Mouse (Mus musculus) gastrocnemius, postnatal 36 days (tissue): ENCODE measurements around the gene Xxylt1. TPM values are rescaled to one million over a fixed set of nuclear protein-coding genes. Genes with fewer than 3 reads are reported as not detected.

ENCODE experiments used
- DNase-seq, 2 experiments: peaks; one replicate each; pipeline ENCODE4 v3.0.0; 2022
- intact Hi-C: fragments of 180-260 bp; cut with DNase I; formaldehyde crosslinking; loops from one replicate; pipeline ENCODE4 v1.15.1; 2025
- long read RNA-seq, 2 experiments: library from polyadenylated mRNA; stranded (forward); transcript quantifications; one replicate each; pipeline ENCODE4 v2.0.0; 2021
- total RNA-seq, 2 experiments: library from RNA; stranded (reverse); gene quantifications; 2 replicates each; pipeline ENCODE4 v1.2.3; 2021

Xxylt1 gene
- total RNA-seq = 1 to 10 TPM; 2.6 to 2.9 TPM
- long read RNA-seq, experiment 1, partial matches to known transcripts = 0 of 5 reads
- long read RNA-seq, experiment 1, other reads (novel, unspliced or antisense) = 4 of 5 reads
- long read RNA-seq, experiment 2, partial matches to known transcripts = 0 of 1 reads
- long read RNA-seq, experiment 2, other reads (novel, unspliced or antisense) = 0 of 1 reads

DNA sequence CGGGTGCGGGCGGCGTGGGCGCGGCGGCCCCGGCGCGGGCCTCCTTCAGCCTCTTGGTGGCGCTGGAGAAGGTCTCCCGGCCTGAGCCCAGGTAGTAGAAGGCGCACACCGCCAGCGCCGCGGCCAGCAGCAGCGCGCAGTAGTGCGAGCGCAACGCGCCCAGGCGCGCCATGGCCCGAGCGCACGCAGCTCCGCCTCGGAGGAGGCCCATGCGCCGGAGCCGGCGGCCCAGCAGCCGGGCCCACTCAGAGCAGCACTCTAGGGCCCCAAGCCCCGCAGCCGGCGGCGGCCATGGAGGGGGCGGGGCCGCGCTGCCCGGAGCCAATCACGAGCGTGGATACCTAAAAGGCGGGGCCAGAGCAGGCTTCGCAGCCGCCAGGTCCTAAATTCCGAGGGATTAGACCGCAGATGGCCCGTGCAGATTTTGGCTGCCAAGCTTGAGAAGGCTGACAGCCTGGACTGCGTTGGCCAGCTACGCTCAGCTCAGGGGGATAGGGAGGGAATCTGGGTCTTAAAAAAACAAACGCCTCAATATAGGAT, at the start of gene Xxylt1:
Xxylt1 (minus strand) TSS at position 308 of the 540 bp plus-strand sequence.
- intact Hi-C loops = loop anchor here (5.0 kb wide), 1 partner anchor 271 kb away; no protein-coding TSS in a partner anchor
- peak; percentile 91 to 93 for DNase-seq

DNA sequence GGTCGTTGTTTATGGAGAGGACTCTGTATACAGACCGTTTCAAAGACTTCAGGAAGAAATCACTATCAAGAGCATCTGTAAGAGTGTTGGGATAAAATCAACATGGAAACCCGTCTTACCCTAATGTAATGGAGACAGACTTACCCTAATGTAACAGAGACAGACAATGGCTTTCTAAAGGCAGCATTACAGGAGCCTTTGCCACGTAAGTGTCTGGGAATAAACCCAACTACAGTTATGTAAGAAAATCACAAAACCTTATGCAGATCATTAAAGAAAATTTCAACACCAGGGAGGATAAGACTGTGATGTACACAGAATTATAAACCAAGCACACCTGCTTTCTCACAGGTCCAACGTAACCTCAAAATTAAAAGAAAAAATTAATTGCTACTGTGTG, 46.9 kb upstream of the Xxylt1 start:
- no peak for DNase-seq
- intact Hi-C loops = no loop called here

DNA sequence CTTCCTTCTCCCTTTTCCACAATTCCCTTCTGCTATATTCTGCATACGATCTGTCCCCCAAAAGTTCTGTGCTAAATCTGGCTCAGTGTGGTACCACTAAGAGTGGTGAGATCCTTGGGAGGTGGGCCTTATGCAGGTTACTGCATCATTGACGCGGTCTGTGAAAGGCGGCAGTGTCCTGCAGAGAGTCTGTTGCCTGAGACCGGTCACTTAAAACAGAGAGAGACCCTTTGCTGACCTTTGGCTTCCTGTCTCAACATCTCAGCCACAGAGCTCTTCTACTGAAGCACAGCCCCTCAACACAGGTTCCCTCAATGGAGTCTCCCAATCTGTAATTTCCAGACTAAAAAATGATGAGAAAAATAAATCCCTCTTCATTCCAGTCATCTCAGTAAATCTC, 43.8 kb upstream of the Xxylt1 start:
- intact Hi-C loops = no loop called here
- DNase-seq = no peak

DNA sequence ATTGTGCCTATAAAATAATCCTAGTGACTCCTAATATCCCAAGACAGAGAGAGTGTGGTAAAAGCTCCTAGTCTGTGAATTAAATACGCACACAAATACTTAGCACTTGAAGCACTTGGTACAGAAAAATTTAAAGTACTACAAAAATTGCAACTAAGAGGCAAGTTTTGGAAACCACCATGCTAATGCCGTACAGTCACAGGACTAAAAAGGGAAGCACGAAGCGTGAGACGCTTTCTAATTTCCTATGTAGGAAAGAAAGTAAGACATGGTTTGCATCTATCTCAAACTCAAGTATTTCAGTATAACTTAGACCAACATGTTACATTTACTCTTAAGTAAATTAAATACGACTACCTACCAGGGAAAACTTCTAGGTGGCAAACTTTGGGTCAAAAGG, 40.4 kb upstream of the Xxylt1 start:
- intact Hi-C loops = no loop called here
- DNase-seq = no peak

DNA sequence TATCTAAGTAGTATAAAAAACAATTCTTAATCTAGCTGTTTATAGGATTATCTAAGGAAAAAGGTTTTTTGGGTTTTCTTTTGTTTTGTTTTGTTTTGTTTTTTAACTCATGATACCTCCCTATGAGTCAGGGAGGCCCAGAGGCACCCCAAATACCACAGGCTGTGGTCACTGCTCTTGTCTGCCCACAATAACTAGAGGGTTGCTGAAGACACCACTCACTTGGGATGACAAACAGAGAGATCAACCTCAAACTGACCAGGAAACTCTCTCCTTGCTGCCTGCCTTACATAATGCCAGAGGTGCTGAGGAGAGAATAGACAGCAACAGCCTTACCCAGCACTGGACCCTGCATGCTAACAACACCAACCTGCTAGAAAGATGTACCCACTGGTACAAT, 32.4 kb upstream of the Xxylt1 start:
- DNase-seq = no peak
- intact Hi-C loops = no loop called here

DNA sequence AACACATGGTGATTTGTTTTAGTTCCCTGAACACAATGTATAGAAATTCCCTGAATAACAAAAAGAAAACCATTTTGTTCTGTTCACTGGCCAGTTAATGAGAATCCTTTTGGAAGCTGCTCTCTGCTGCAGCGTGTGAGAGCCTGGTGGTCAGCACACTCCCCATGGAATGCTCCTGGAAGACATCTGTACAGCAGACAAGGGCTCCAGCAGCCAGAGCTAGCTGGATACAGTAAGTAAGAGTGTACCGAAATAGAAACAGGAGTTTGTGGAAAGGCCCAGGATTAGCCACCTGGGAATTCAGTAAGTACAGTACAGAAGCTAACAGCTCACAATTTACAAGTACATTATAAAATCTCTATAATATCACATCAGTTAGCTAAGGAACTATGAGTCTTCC, 20.1 kb upstream of the Xxylt1 start:
- intact Hi-C loops = no loop called here
- DNase-seq = no peak

DNA sequence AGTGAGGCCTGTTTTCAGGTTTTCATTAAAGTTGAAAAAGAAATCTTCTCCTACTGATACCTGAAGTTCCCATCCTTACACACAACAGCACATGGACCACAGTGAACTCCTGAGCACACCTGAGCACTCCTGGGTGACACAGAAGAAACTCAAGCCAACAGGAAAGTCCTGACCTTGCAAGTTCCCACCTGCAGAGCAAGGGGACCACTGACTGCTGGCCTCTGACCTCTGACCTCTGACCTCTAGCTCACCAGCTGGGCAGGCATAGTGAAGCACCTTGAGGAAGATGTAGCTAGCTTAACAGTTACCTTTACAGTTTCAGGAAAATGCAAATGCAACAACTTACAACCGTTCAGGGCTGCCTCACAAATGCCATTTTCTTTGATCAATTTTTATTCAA, 18.7 kb upstream of the Xxylt1 start:
- no peak for DNase-seq
- intact Hi-C loops = no loop called here

DNA sequence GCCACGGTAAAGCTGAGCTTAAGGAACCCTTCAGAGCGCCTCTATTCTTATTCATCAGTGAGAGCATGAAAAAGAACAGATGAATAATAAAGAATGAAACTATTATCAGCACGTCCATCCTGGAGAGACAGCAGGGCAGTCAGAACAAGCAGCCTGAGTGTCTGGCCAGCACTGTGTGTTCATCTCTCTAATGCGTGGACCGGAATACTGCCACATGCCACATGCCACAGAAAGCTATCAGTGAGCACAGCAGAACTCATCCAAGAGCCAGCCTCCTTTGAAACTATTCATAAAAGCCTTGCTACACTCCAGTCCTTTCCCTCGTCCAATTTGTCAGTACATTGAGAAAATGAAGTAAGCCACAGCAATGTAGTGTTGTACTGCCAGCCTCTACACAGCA, 12.8 kb upstream of the Xxylt1 start:
- intact Hi-C loops = no loop called here
- DNase-seq = no peak

DNA sequence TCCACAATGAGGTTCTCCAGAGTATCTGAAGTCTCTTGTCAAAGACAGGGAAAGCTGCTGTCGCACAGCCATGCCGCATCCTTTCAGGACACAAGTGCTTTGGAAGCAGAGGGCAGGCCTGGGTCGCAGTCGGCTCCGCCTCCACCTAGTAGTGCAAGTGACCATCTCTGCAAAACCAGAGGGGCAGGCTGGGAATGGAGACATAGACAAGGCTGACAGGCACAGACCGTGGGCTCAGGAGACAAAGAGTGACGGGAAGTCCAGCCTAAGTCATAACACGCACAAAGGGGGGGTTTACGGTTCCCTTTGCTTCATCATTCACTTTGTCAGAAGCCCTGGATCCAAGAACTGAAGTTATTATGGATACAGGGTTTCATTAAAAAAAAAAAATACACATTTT, 12.0 kb upstream of the Xxylt1 start:
- intact Hi-C loops = no loop called here
- DNase-seq = no peak

DNA sequence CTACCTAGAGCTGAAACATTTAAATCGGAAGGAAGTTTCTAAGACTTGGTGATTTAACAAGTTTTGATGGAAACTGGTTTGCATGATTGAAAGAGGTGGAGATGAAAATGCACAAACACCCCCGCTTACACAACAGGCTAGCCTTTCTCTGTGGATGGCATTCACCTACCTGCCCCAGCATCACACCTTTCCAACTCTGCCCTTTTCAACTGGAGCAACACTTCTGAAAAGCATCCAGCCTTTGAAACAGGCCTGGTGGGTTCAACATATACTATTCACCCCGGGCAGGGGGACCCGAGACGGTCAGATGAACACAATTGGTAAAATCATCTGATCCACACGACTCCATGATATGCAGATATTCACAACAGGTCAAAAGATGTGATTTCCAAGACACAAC, 659 bp upstream of the Xxylt1 start:
- intact Hi-C loops = loop anchor here (5.0 kb wide), 1 partner anchor 270 kb away; no protein-coding TSS in a partner anchor
- DNase-seq = no peak

DNA sequence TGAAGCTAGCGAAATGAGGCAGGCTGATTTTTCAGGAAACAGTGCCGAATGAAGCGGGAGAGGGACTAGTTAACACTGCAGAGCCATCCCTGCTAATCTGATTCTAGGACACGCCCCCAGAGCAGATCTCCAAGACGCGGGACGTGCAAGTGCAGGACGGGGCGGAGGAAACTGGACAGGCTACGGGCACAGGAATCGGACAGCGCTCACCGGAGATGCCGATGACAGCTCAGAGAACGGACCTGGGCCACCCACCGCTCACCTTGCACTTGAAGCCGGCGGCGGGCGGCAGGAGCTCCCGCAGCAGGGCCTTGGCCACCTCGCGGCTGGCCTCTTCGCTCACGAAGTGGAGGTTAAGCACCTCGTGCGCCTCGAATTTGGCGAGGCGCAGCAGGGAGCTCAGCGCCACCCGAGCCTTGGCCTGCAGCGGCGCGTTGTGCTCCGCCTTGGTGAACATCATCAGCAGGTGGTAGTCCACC, 620 bp downstream of the Xxylt1 start:
- intact Hi-C loops = loop anchor here (5.0 kb wide), 1 partner anchor 272 kb away; no protein-coding TSS in a partner anchor
- peak; percentile 46 to 49 for DNase-seq

DNA sequence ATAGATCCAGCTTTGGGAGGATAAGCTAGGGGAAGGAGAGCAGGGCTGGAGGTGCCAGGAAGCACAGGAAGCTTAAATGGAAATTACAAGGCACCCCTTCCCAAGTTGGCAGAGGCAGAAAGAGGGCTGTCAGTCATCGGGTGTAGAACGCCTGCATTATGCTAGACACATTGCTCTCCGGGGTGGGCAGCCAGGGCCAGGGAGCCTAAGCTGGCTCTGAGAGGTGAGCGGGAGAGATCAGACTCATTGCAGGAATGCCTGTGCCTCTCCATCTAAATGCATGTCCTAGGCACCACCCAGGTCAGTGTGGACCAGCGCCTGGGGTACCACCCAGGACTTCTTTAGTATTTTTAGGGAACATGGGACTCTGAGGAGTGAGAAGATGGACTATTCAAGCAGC, 3.8 kb downstream of the Xxylt1 start:
- intact Hi-C loops = no loop called here
- DNase-seq = no peak

DNA sequence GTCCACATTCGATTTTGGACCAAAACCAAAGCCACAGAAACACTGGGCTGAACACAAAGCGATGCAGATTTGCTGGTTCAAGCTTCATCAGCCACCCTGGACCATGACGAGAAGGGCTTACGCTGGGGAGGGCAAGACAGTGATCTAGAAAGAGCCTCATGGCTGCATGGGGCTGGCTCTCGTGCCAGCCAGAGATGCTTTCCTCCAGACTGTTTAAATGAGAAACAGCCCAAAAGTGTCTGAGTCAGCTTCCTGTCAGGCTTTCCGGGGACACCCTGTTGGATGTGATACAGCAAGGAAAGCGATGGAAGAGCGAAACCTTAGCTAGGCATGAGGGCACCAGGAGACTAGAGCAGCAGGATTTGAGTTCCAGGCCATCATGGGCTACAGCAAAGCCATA, 4.8 kb downstream of the Xxylt1 start:
- no peak for DNase-seq
- intact Hi-C loops = no loop called here

DNA sequence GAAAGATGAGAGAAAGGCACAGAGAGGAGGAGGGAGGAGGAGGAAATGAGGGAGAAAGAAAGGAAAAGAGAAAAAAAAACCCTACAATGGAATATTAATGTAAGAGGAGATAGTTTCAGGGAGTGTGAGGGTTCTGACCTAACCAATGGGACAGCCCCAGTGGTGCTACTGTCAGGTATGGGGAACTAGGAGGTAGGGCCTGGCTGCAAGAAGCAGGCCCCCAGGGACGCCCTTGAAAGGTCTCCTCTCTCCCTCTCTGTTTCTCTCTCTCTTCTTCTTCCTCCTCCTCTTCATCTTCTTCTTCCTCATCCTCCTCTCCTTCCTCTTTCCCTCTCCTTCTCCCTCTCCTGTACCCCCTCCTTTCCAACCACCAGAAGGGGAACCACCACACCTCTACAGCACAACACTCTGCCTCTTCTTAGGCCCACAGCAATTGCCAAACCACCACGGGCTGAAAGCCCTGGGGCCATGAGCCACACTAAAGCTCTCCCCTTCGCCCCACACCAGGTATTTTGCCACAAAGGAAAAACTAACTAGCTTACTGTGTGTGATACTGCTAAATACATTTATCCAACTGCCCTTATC, 6.8 kb downstream of the Xxylt1 start:
- no peak for DNase-seq
- intact Hi-C loops = no loop called here

DNA sequence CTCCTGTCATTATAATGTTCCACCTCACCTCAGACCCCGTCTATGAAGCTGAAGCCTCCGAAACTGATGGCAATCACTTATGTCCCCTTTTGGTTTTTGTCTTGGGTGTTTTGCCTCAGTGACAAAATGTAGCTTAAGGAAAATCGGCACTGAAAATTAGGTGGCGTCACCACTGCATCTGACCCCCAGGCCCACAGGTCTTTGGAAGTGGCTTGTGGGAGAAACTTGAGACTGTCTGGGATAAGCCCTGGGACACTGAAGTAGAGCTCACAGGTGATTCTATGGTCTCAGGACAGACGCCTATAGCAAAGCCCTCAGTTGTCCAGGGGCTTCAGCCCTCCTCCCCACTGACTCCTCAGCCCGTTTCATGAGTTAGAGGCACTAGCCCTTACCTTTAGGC, 9.5 kb downstream of the Xxylt1 start:
- intact Hi-C loops = loop anchor here (1.0 kb wide), 1 partner anchor 474 kb away; no protein-coding TSS in a partner anchor
- peak in 1 of 2 experiments; percentile 4 for DNase-seq

DNA sequence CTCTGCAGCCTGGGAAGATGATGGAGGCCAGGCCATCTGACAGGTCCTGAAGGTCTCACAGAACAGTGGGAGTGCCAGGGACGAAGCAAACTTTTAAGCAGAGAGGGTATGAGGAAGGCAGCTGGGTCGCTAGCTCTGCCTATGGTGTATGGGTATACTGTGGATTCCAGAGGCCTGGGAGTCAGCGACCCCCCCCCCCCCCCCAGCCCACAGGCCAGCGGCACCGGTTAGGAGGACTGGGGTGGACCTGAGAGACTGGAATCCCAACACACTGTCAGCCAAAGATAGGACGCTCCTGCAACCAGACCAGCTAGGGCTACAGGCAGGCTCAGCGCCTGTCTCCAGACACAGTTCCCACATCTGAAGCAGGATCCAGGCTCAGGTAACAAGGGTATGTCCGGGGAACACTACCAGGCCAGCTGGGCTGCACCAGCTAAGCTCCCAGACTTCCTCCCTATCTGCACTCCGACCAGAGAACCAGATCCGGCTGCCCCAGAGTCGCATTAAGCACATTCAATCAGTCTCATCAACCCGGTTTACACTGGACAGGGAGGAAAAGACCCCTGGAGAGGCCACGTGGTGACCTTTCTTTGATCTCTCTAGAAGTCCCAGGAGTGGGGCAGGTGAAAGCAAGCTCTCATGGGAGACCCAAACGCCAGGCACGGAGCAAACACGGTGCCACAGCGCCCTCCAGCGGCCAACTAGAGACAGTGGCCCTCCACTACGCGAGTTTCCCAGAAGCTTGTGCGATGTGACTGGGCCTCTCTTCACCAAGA, 10.7 kb downstream of the Xxylt1 start:
- peak; percentile 81 to 84 for DNase-seq
- intact Hi-C loops = loop anchor here (1.0 kb wide), 1 partner anchor 473 kb away; no protein-coding TSS in a partner anchor

DNA sequence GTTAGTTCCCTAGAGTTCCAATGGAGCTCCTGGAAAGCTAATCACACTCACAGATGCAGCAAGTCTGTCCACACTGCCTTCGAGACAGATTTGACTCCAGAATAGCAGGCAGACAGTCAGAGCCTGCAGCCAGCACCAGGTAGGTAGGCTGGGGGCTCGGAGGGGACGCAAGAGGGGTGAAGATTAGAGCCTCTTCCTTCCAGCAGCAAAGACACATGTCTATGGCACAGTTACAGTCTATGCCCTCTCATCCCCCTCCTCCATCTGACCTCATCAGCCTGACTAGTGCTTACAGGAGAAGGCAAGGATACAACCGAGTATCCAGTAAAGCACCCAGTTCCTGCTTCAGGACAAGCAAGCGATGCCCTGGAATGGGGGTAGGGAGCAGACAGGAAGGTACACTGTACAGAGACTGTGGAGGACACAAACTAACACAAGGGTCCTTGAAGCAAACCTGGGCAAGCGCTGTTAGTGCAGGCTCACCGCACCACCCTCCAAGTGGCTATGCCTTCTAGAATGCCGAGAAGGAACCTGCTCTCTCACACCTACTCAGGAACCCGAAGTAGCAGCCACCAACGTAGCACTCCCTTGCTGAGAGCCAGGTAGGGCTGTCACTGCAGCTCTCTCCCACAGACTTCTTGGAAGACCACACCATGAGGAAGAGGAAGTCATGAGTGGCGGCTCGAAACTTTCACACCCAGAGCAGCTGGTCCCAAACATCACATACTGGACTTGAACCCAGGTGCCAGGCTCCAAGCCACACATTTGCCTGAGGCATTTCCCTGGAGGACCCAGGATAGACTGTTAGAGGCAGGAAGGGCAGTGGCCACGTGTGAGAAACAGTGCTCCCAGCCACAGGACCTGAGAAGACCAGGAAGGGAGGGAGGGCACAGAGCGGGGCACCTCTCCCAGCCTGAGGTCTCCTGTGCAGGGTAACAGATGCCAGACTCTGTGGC, 11.7 kb downstream of the Xxylt1 start:
- no peak for DNase-seq
- intact Hi-C loops = loop anchor here (5.0 kb wide), 1 partner anchor 92 kb away; no protein-coding TSS in a partner anchor

DNA sequence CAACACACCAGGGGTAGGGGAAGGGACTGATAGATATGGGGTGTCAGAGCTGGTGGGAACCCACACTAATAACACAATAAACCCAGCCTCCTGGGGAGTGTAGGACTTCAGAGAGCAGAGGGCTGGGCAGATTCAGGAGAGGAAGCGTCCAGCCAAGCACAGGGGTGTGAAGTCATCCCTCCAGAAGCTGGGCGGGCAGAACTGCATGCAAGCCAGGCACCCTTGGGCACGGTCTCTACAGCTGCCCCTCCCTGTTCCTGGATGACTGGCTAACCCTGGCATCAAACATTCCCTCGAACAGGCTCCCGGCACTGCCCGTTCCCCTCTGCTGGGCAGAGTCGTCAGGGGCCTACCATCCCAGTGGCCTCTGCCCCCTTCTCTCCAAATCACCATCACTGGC, 13.0 kb downstream of the Xxylt1 start:
- intact Hi-C loops = loop anchor here (5.0 kb wide), 1 partner anchor 91 kb away; no protein-coding TSS in a partner anchor
- peak in 1 of 2 experiments; percentile 31 for DNase-seq

DNA sequence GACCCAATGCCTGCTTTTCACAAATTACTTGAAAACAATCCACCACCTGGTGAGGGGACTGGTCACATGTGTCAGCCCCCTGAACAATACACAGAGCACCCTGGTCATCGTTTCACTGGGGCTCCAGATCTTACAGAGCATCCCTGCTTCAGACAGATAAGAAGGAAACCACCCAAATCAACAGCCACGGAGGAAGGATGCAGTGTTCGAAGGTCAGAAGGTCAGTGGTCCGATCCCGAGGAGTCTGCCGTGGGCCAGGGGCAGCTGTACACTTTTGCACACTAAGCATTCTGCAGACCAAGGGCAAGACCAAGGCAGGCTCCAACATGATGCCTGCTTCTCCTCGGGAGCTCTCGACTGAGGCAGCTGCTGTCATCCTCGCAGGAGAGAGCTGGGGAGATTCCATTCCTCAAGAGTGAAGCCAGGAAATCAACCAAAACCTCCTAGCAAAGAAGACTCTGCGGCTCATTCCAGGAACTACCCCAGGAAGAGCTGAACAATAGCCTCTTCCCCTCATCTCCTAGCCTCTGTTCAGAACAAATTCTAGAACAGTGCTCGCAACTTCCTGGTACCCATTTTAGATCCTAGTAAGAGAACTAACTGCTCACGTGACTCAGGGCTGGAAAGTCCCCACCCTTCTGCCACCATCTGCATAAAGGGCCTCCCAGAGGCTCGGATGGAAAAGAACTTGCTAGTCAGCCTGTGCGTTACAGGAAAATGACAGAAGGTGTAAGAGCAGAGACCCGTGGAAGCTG, 14.7 kb downstream of the Xxylt1 start:
- intact Hi-C loops = loop anchor here (5.0 kb wide), 1 partner anchor 89 kb away; no protein-coding TSS in a partner anchor
- DNase-seq = no peak
